Mouse (Mus musculus): ENCODE data around the gene Actb.
"Not testable (repeated sequence)": the region's sequence is repeated elsewhere in the genome, so short reads cannot be mapped to it uniquely, and the experiment has no call there.

Gene Actb

GRCm38 (mm10) chr5:142901355-142901802 is 5.2 kb downstream of the Actb start:
- no peak for DNase-seq

- peak; percentile 31 for DNase-seq
These were observed 5.9 kb downstream of the Actb start for GRCm38 (mm10) chr5:142900651-142901050.

- no peak for DNase-seq
These were observed 6.5 kb downstream of the Actb start for GRCm38 (mm10) chr5:142899932-142900533.

- no peak for DNase-seq
These were observed 7.4 kb downstream of the Actb start for GRCm38 (mm10) chr5:142899057-142899601.

- DNase-seq: no peak
These were observed 8.2 kb downstream of the Actb start for GRCm38 (mm10) chr5:142898316-142898715.

- DNase-seq: no peak
These were observed 8.8 kb downstream of the Actb start for GRCm38 (mm10) chr5:142897568-142898248.

- DNase-seq: no peak
These were observed 9.8 kb downstream of the Actb start for GRCm38 (mm10) chr5:142896713-142897112.

GRCm38 (mm10) chr5:142896192-142896591 is 10.4 kb downstream of the Actb start:
- DNase-seq: no peak

- peak; percentile 89 for DNase-seq
These were observed 11.5 kb downstream of the Actb start, which contains the start of gene Fbxl18 for GRCm38 (mm10) chr5:142894918-142895613. Fbxl18 (minus strand) TSS chr5:142895421.

GRCm38 (mm10) chr5:142891396-142891795 is 15.2 kb downstream of the Actb start:
- no peak for DNase-seq

GRCm38 (mm10) chr5:142887533-142887932 is 19.0 kb downstream of the Actb start:
- not testable (repeated sequence) for DNase-seq

- no peak for DNase-seq
These were observed 19.8 kb downstream of the Actb start for GRCm38 (mm10) chr5:142886761-142887160.

- peak; percentile 38 for DNase-seq
These were observed 20.4 kb downstream of the Actb start for GRCm38 (mm10) chr5:142886181-142886580.

GRCm38 (mm10) chr5:142882471-142882870 is 24.1 kb downstream of the Actb start:
- DNase-seq: no peak

- no peak for DNase-seq
These were observed 24.6 kb downstream of the Actb start for GRCm38 (mm10) chr5:142881936-142882335.

GRCm38 (mm10) chr5:142880806-142881516 is 25.6 kb downstream of the Actb start:
- peak; percentile 21 for DNase-seq

GRCm38 (mm10) chr5:142880246-142880645 is 26.3 kb downstream of the Actb start:
- peak; percentile 89 for DNase-seq

GRCm38 (mm10) chr5:142879318-142880175 is 27.0 kb downstream of the Actb start:
- DNase-seq: peak; percentile 87

GRCm38 (mm10) chr5:142878570-142878969 is 28.0 kb downstream of the Actb start:
- DNase-seq: peak; percentile 80

- peak; percentile 80 for DNase-seq
These were observed 28.9 kb downstream of the Actb start for GRCm38 (mm10) chr5:142877337-142878280.

- peak; percentile 46 for DNase-seq
These were observed 29.7 kb downstream of the Actb start for GRCm38 (mm10) chr5:142876896-142877295.
